Mouse (Mus musculus) limb, embryonic 13.5 days (tissue): Measurements from ENCODE around the gene Ttl. TPM values are rescaled to one million over a fixed set of nuclear protein-coding genes. Genes with fewer than 3 reads are reported as not detected.

ENCODE experiments used
- ATAC-seq: fragments of 200-750 bp; cut with Nextera tagmentation; 2 replicates; pipeline ENCODE4 v1.8.0; 2017; ENCODE audit warnings: low read depth, moderate number of reproducible peaks, moderate TSS enrichment; ENCODE audit not compliant: low FRiP score
- H3K27ac ChIP-seq: fragments of 300-500 bp; sonication (generic); 2 replicates; pipeline ENCODE4 v1.5.1; 2015; ENCODE audit warnings: inconsistent platforms, mild to moderate bottlenecking, moderate library complexity
- H3K27me3 ChIP-seq: fragments of 300-500 bp; sonication (generic); 2 replicates; pipeline ENCODE4 v1.6.1; 2015; ENCODE audit warnings: mild to moderate bottlenecking, inconsistent platforms
- H3K36me3 ChIP-seq: fragments of 300-500 bp; sonication (generic); 2 replicates; pipeline ENCODE4 v1.6.1; 2015; ENCODE audit warnings: inconsistent platforms, mild to moderate bottlenecking, moderate library complexity
- H3K4me1 ChIP-seq: fragments of 300-500 bp; sonication (generic); 2 replicates; pipeline ENCODE4 v1.6.1; 2015; ENCODE audit warnings: inconsistent platforms
- H3K4me2 ChIP-seq: fragments of 300-500 bp; sonication (generic); replicated peaks from 2 replicates; pipeline ENCODE4 v1.6.1; 2015; ENCODE audit warnings: inconsistent platforms, mild to moderate bottlenecking, moderate library complexity
- H3K4me3 ChIP-seq: fragments of 300-500 bp; sonication (generic); 2 replicates; pipeline ENCODE4 v1.5.1; 2015; ENCODE audit warnings: moderate library complexity, mild to moderate bottlenecking, inconsistent platforms
- H3K9ac ChIP-seq: fragments of 300-500 bp; sonication (generic); 2 replicates; pipeline ENCODE4 v1.6.1; 2015; ENCODE audit warnings: mild to moderate bottlenecking, inconsistent platforms
- H3K9me3 ChIP-seq: fragments of 300-500 bp; sonication (generic); 2 replicates; pipeline ENCODE4 v1.6.1; 2016; ENCODE audit warnings: inconsistent platforms
- WGBS: fragments of 180-500 bp; shearing (Covaris S2); methylation state at CpG from one replicate; pipeline ENCODE4 v1.1.7; 2015; 5-methylcytosine and 5-hydroxymethylcytosine counted together
- polyA plus RNA-seq: library from polyadenylated mRNA; unstranded; fragments of >200 nt; fragmentation: Nextera tagmentation; extraction: Ambion mirVana; gene quantifications from 2 replicates; pipeline ENCODE4 v1.2.1, GENCODE M21; 2015

Gene Ttl
- 19.4 and 22.0 TPM in 2 replicates for polyA plus RNA-seq

- ATAC-seq = peak; percentile 93
- H3K9ac ChIP-seq = peak within 1 kb of the TSS; percentile 90
- H3K9me3 ChIP-seq = no peaks in the 10 kb centered on the region
- H3K36me3 ChIP-seq = peaks cover 16% of the 10 kb centered on the region
- peaks cover 17% of the 10 kb centered on the region for H3K4me1 ChIP-seq
- H3K4me2 ChIP-seq = peak within 1 kb of the TSS; percentile 65
- peak within 1 kb of the TSS; percentile 88 for H3K4me3 ChIP-seq
- peak within 1 kb of the TSS; percentile 52; the same call in 1 of the 2 replicates for H3K27ac ChIP-seq
- H3K27me3 ChIP-seq = no peaks in the 10 kb centered on the region
- under 1% methylated on average over 62 of the region's 62 CpGs for WGBS
Observed at GRCm38 (mm10) chr2:129065437-129066282, at the start of gene Ttl. Ttl (plus strand) TSS chr2:129065942.

- no peaks in the 10 kb centered on the region for H3K9me3 ChIP-seq
- peaks cover 10% of the 10 kb centered on the region for H3K36me3 ChIP-seq
- ATAC-seq = no peak
- H3K27me3 ChIP-seq = no peaks in the 10 kb centered on the region
- no peak overlapping the region for H3K4me2 ChIP-seq
- H3K9ac ChIP-seq = no peak overlapping the region
- WGBS = 73% methylated on average over 2 of the region's 2 CpGs
- no peaks in the 10 kb centered on the region for H3K4me1 ChIP-seq
- H3K27ac ChIP-seq = no peak overlapping the region
- H3K4me3 ChIP-seq = no peak overlapping the region
Observed at GRCm38 (mm10) chr2:129020106-129020505, 45.6 kb upstream of the Ttl start.

GRCm38 (mm10) chr2:129024820-129025219 lies 40.9 kb upstream of the Ttl start:
- H3K27me3 ChIP-seq = no peaks in the 10 kb centered on the region
- no peaks in the 10 kb centered on the region for H3K4me1 ChIP-seq
- H3K27ac ChIP-seq = no peak overlapping the region
- no peak overlapping the region for H3K4me2 ChIP-seq
- H3K4me3 ChIP-seq = no peak overlapping the region
- H3K36me3 ChIP-seq = no peaks in the 10 kb centered on the region
- no peaks in the 10 kb centered on the region for H3K9me3 ChIP-seq
- 82% methylated on average over 9 of the region's 9 CpGs for WGBS
- no peak overlapping the region for H3K9ac ChIP-seq
- ATAC-seq = no peak

GRCm38 (mm10) chr2:129035381-129035780 lies 30.4 kb upstream of the Ttl start:
- WGBS = 81% methylated on average over 5 of the region's 5 CpGs

GRCm38 (mm10) chr2:129038426-129038936 lies 27.3 kb upstream of the Ttl start:
- 28% methylated on average over 15 of the region's 15 CpGs for whole genome bisulfite sequencing
- Histone ChIP-seq H3K4me2 (peak overlapping the region; percentile 91), H3K27ac (no peak overlapping the region), H3K27me3 (peaks cover 65% of the 10 kb centered on the region), H3K9ac (peak overlapping the region; percentile 63), H3K4me1 (peaks cover 11% of the 10 kb centered on the region), H3K4me3 (peak overlapping the region; percentile 51), H3K9me3 (no peaks in the 10 kb centered on the region), H3K36me3 (no peaks in the 10 kb centered on the region)
- no peak for ATAC-seq

More at GRCm38 (mm10) chr2:129035381-129035780, 30.4 kb upstream of the Ttl start:
- Histone ChIP-seq H3K36me3 (no peaks in the 10 kb centered on the region), H3K9me3 (no peaks in the 10 kb centered on the region), H3K9ac (no peak overlapping the region), H3K27ac (no peak overlapping the region), H3K4me3 (no peak overlapping the region), H3K4me2 (no peak overlapping the region), H3K4me1 (peaks cover 11% of the 10 kb centered on the region), H3K27me3 (peaks cover 45% of the 10 kb centered on the region)
- ATAC-seq = no peak

GRCm38 (mm10) chr2:129038937-129039631 lies 26.7 kb upstream of the Ttl start:
- Histone ChIP-seq H3K4me3 (peak overlapping the region; percentile 51), H3K27me3 (peaks cover 65% of the 10 kb centered on the region), H3K4me1 (peaks cover 11% of the 10 kb centered on the region), H3K27ac (no peak overlapping the region), H3K4me2 (peak overlapping the region; percentile 91), H3K36me3 (no peaks in the 10 kb centered on the region), H3K9me3 (no peaks in the 10 kb centered on the region), H3K9ac (peak overlapping the region; percentile 63)
- 3% methylated on average over 62 of the region's 62 CpGs for WGBS
- ATAC-seq = peak; percentile 32; the same call in 1 of the 2 replicates

- WGBS = 36% methylated on average over 6 of the region's 6 CpGs
- Histone ChIP-seq H3K9me3 (no peaks in the 10 kb centered on the region), H3K4me1 (peaks cover 11% of the 10 kb centered on the region), H3K4me3 (no peak overlapping the region), H3K9ac (no peak overlapping the region), H3K36me3 (no peaks in the 10 kb centered on the region), H3K27me3 (peaks cover 68% of the 10 kb centered on the region), H3K27ac (no peak overlapping the region), H3K4me2 (no peak overlapping the region)
- no peak for ATAC-seq
Observed at GRCm38 (mm10) chr2:129040567-129040966, 25.2 kb upstream of the Ttl start.

- Histone ChIP-seq H3K27ac (no peak overlapping the region), H3K36me3 (no peaks in the 10 kb centered on the region), H3K4me1 (no peaks in the 10 kb centered on the region), H3K4me2 (no peak overlapping the region), H3K27me3 (peaks cover 13% of the 10 kb centered on the region), H3K9ac (no peak overlapping the region), H3K9me3 (no peaks in the 10 kb centered on the region), H3K4me3 (no peak overlapping the region)
- ATAC-seq = no peak
- WGBS = 74% methylated on average over 6 of the region's 6 CpGs
Observed at GRCm38 (mm10) chr2:129046172-129046845, 19.4 kb upstream of the Ttl start.

GRCm38 (mm10) chr2:129046846-129047196 lies 18.9 kb upstream of the Ttl start:
- ATAC-seq = no peak
- Histone ChIP-seq H3K9me3 (no peaks in the 10 kb centered on the region), H3K36me3 (no peaks in the 10 kb centered on the region), H3K4me2 (no peak overlapping the region), H3K4me3 (no peak overlapping the region), H3K9ac (no peak overlapping the region), H3K27me3 (peaks cover 8% of the 10 kb centered on the region), H3K4me1 (no peaks in the 10 kb centered on the region), H3K27ac (no peak overlapping the region)
- 78% methylated on average over 4 of the region's 4 CpGs for WGBS

GRCm38 (mm10) chr2:129047811-129048210 lies 17.9 kb upstream of the Ttl start, which contains the start of gene Vinac1:
Vinac1 (minus strand) TSS chr2:129048172.
- WGBS = 85% methylated on average over 8 of the region's 8 CpGs
- Histone ChIP-seq H3K9ac (no peak within 1 kb of the TSS), H3K4me1 (no peaks in the 10 kb centered on the region), H3K4me2 (no peak within 1 kb of the TSS), H3K36me3 (no peaks in the 10 kb centered on the region), H3K9me3 (no peaks in the 10 kb centered on the region), H3K27me3 (0 out of 2 replicates have a peak, but pooled peaks cover 3% of the 10 kb centered on the region), H3K4me3 (no peak within 1 kb of the TSS), H3K27ac (no peak within 1 kb of the TSS)
- no peak for ATAC-seq

- Histone ChIP-seq H3K9ac (no peak overlapping the region), H3K9me3 (peaks cover 6% of the 10 kb centered on the region), H3K4me3 (no peak overlapping the region), H3K36me3 (no peaks in the 10 kb centered on the region), H3K27ac (no peak overlapping the region), H3K27me3 (no peaks in the 10 kb centered on the region), H3K4me2 (no peak overlapping the region), H3K4me1 (no peaks in the 10 kb centered on the region)
- ATAC-seq = no peak
- 59% methylated on average over 4 of the region's 4 CpGs for WGBS
Observed at GRCm38 (mm10) chr2:129052451-129052983, 13.2 kb upstream of the Ttl start.
